9 mouse cellular contexts compared by ENCODE assay signal in the genomic region with DNA sequence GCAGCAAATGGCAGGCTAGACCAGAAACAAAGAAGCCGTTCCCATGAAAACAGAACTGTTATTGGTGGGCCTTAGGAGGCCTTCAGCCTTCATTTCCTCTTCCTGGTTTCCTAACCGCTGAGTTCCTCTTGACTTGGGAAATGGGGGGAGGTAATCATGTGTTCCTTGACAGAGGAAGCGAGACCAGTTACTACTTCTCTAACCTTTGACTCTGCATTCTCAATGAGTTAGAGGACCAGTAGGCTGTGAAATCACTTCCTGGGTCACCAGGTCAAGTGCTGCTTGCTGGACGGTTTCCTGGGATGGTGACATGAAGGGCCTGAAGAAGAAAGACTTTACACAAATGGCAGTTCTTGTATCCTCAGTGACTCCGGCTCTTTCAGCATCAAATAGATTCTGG. TPM values are rescaled to one million over a fixed set of nuclear protein-coding genes. Genes with fewer than 3 reads are reported as not detected.
DNase-seq lines count a peak whose midpoint lies in the region; ATAC-seq lines count a peak whose summit lies in the region.
"Had no signal": no experiment of that assay in that cellular context is flagged by ENCODE, and none has a peak within 500 bp of the region (broad histone marks: within the 10 kb centered on the region; RNA-seq: fewer than 3 reads in every experiment).

No protein-coding gene starts in this region.

- H3K9ac ChIP-seq in kidney, embryonic 14.5 days (ENCODE audit: low read depth, low read length) = no peak overlapping the region
- H3K9ac ChIP-seq: midbrain, embryonic 13.5 days had no signal

- WGBS in kidney, embryonic 14.5 days = 38% methylated on average over 5 of the region's 5 CpGs

- 0 out of 2 replicates have a peak overlapping the region, but pooled peaks have one; percentile 5 for H3K27ac ChIP-seq in kidney, embryonic 14.5 days (ENCODE audit: low read depth, low read length)
- H3K27ac ChIP-seq: midbrain, embryonic 13.5 days had no signal

- peak; percentile 15 to 43 for DNase-seq in adrenal gland, adult (ENCODE audit: inconsistent age in 2 of 2, low spot score in 1 of 2)
- DNase-seq in adrenal gland, postnatal 10 days = no peak
- peak; percentile 58 for DNase-seq in lung, postnatal 25 days (ENCODE audit: low spot score)
- no peak for DNase-seq in c-Kit-positive CD71-positive TER-119-positive erythroid progenitor cells, embryonic 14.5 days (ENCODE audit: low spot score)
- no peak for DNase-seq in right cerebral cortex, postnatal 14 days
- no peak for DNase-seq in layer of hippocampus, adult 8-10 months (ENCODE audit: low spot score in 2 of 2)

- no peaks in the 10 kb centered on the region for H3K27me3 ChIP-seq in kidney, embryonic 14.5 days (ENCODE audit: control insufficient read depth, insufficient read depth, low read length)
- H3K27me3 ChIP-seq: midbrain, embryonic 13.5 days had no signal

- no peak overlapping the region for H3K4me2 ChIP-seq in kidney, embryonic 14.5 days (replicated peaks; ENCODE audit: low read depth, low read length)
- H3K4me2 ChIP-seq: midbrain, embryonic 13.5 days had no signal

- H3K4me3 ChIP-seq in kidney, embryonic 14.5 days (ENCODE audit: low read length) = no peak overlapping the region
- H3K4me3 ChIP-seq: midbrain, embryonic 13.5 days had no signal

- H3K36me3 ChIP-seq in kidney, embryonic 14.5 days (ENCODE audit: control insufficient read depth, insufficient read depth, low read length) = no peaks in the 10 kb centered on the region
- H3K36me3 ChIP-seq: midbrain, embryonic 13.5 days had no signal

- H3K9me3 ChIP-seq in kidney, embryonic 14.5 days (ENCODE audit: control insufficient read depth, low read length) = no peaks in the 10 kb centered on the region
- H3K9me3 ChIP-seq: midbrain, embryonic 13.5 days had no signal

- ATAC-seq in common myeloid progenitor, adult 5-6 weeks (replicated peaks; ENCODE audit: low read depth, poor library complexity, severe bottlenecking) = peak; percentile 83
- peak; percentile 60; the same call in 1 of the 2 replicates for ATAC-seq in kidney, embryonic 14.5 days (ENCODE audit: low FRiP score, low TSS enrichment)
- ATAC-seq: midbrain, embryonic 13.5 days had no signal

- H3K4me1 ChIP-seq in kidney, embryonic 14.5 days (ENCODE audit: control insufficient read depth, insufficient read depth, low read length) = peaks cover 2% of the 10 kb centered on the region

RNA-seq across cellular contexts. Expression of a gene that starts 32.1 kb away (rescaled TPM):
- total RNA-seq in adrenal gland, postnatal 10 days (2021) = 10 to 100 TPM; 15.2 to 17.6 TPM
- total RNA-seq in common myeloid progenitor, adult 5-6 weeks (2017) = 12.2 and 28.9 TPM in 2 replicates
- polyA plus RNA-seq in kidney, embryonic 14.5 days (2014; fragmentation: Nextera tagmentation; extraction: Ambion mirVana) = 65.9 and 73.3 TPM in 2 replicates
- 100 to 1,000 TPM; 108 to 144 (median 121) TPM for total RNA-seq in layer of hippocampus, adult 8-10 months (2022)

RNA-seq across cellular contexts. Expression of a gene that starts 45.0 kb away (rescaled TPM):
- 1 to 10 TPM; 7.0 to 8.3 TPM for total RNA-seq in adrenal gland, postnatal 10 days (2021)
- total RNA-seq in common myeloid progenitor, adult 5-6 weeks (2017) = 0.63 and 1.3 TPM in 2 replicates
- polyA plus RNA-seq in kidney, embryonic 14.5 days (2014; fragmentation: Nextera tagmentation; extraction: Ambion mirVana) = 6.5 and 8.0 TPM in 2 replicates
- total RNA-seq in layer of hippocampus, adult 8-10 months (2022) = 10 to 100 TPM; 26.1 to 30.6 (median 29.4) TPM

Comparison
In these comparisons a context has a peak if more than half of its experiments do, and no peak if none do; other contexts are left out.
1. DNase-seq: peak in adrenal gland, adult (2 of 2) and lung, postnatal 25 days (single experiment); none in adrenal gland, postnatal 10 days (single experiment), c-Kit-positive CD71-positive TER-119-positive erythroid progenitor cells, embryonic 14.5 days (single experiment), right cerebral cortex, postnatal 14 days (single experiment) and layer of hippocampus, adult 8-10 months (0 of 2).